Mouse (Mus musculus): ENCODE measurements around the gene Selplg. TPM values are rescaled to one million over a fixed set of nuclear protein-coding genes. Genes with fewer than 3 reads are reported as not detected.
A peak's percentile ranks its signal among the peaks of the same experiment; 100 is the strongest.

The Selplg gene
- total and polyA plus RNA-seq, 2 experiments from 2014 or later: 1.6 to 1.7 TPM

GRCm38 (mm10) chr5:113845627-113846026 lies 13.2 kb upstream of the Selplg start:
- Histone ChIP-seq H3K4me2 (ENCODE audit: low read depth, low read length) (no peak overlapping the region), H3K27me3 (ENCODE audit: control insufficient read depth, insufficient read depth, low read length) (no peaks in the 10 kb centered on the region), H3K4me1 (ENCODE audit: control insufficient read depth, insufficient read depth) (no peaks in the 10 kb centered on the region), H3K27ac (ENCODE audit: low read depth) (no peak overlapping the region), H3K9me3 (replicated peaks; ENCODE audit: control insufficient read depth, low read length) (no peaks in the 10 kb centered on the region), H3K36me3 (replicated peaks; ENCODE audit: control insufficient read depth, insufficient read depth, low read length) (peaks cover 88% of the 10 kb centered on the region), H3K4me3 (ENCODE audit: low read depth, low read length) (no peak overlapping the region), H3K9ac (replicated peaks; ENCODE audit: low read depth, low read length) (no peak overlapping the region)
- ATAC-seq (ENCODE audit: insufficient read depth, low read depth) (no peak), DNase-seq (ENCODE audit: low spot score) (no peak)
- no peak for TF ChIP-seq EP300 (IDR thresholded peaks at IDR 0.05; ENCODE audit: low read depth)
- TF ChIP-seq CTCF (IDR thresholded peaks at IDR 0.05; ENCODE audit: low read depth): no peak
- WGBS: 80% methylated on average over 8 of the region's 8 CpGs

- no peaks in the 10 kb centered on the region for H3K27me3 ChIP-seq (ENCODE audit: control insufficient read depth, insufficient read depth, low read length)
- peaks cover 79% of the 10 kb centered on the region for H3K36me3 ChIP-seq (replicated peaks; ENCODE audit: control insufficient read depth, insufficient read depth, low read length)
- DNase-seq (ENCODE audit: low spot score) (no peak), ATAC-seq (ENCODE audit: insufficient read depth, low read depth) (peak; percentile 37; the same call in 1 of the 2 replicates)
- H3K4me1 ChIP-seq (ENCODE audit: control insufficient read depth, insufficient read depth): no peaks in the 10 kb centered on the region
- 45% methylated on average over 7 of the region's 7 CpGs for WGBS
- H3K9me3 ChIP-seq (replicated peaks; ENCODE audit: control insufficient read depth, low read length): no peaks in the 10 kb centered on the region
- TF ChIP-seq CTCF (IDR thresholded peaks at IDR 0.05; ENCODE audit: low read depth): peak; percentile 60
- no peak for TF ChIP-seq EP300 (IDR thresholded peaks at IDR 0.05; ENCODE audit: low read depth)
- no peak overlapping the region; the same call in 1 of the 2 replicates for H3K9ac ChIP-seq (replicated peaks; ENCODE audit: low read depth, low read length)
- H3K27ac ChIP-seq (ENCODE audit: low read depth): no peak overlapping the region
- H3K4me2 ChIP-seq (ENCODE audit: low read depth, low read length): no peak overlapping the region
- no peak overlapping the region for H3K4me3 ChIP-seq (ENCODE audit: low read depth, low read length)
These were observed 12.3 kb upstream of the Selplg start for GRCm38 (mm10) chr5:113844721-113845120.

GRCm38 (mm10) chr5:113844106-113844505 lies 11.7 kb upstream of the Selplg start:
- Histone ChIP-seq H3K27me3 (ENCODE audit: control insufficient read depth, insufficient read depth, low read length) (no peaks in the 10 kb centered on the region), H3K9ac (replicated peaks; ENCODE audit: low read depth, low read length) (no peak overlapping the region), H3K4me3 (ENCODE audit: low read depth, low read length) (no peak overlapping the region), H3K4me1 (ENCODE audit: control insufficient read depth, insufficient read depth) (no peaks in the 10 kb centered on the region), H3K36me3 (replicated peaks; ENCODE audit: control insufficient read depth, insufficient read depth, low read length) (peaks cover 73% of the 10 kb centered on the region), H3K27ac (ENCODE audit: low read depth) (no peak overlapping the region), H3K4me2 (ENCODE audit: low read depth, low read length) (no peak overlapping the region), H3K9me3 (replicated peaks; ENCODE audit: control insufficient read depth, low read length) (no peaks in the 10 kb centered on the region)
- TF ChIP-seq EP300 (IDR thresholded peaks at IDR 0.05; ENCODE audit: low read depth): no peak
- TF ChIP-seq CTCF (IDR thresholded peaks at IDR 0.05; ENCODE audit: low read depth): no peak
- no peak for ATAC-seq (ENCODE audit: insufficient read depth, low read depth)
- 71% methylated on average over 15 of the region's 15 CpGs for WGBS
- DNase-seq (ENCODE audit: low spot score): no peak

- H3K9ac ChIP-seq (replicated peaks; ENCODE audit: low read depth, low read length): no peak overlapping the region
- DNase-seq (ENCODE audit: low spot score) (no peak), ATAC-seq (ENCODE audit: insufficient read depth, low read depth) (no peak)
- no peak overlapping the region for H3K27ac ChIP-seq (ENCODE audit: low read depth)
- H3K4me3 ChIP-seq (ENCODE audit: low read depth, low read length): no peak overlapping the region
- no peak overlapping the region for H3K4me2 ChIP-seq (ENCODE audit: low read depth, low read length)
- H3K36me3 ChIP-seq (replicated peaks; ENCODE audit: control insufficient read depth, insufficient read depth, low read length): peaks cover 63% of the 10 kb centered on the region
- TF ChIP-seq CTCF (IDR thresholded peaks at IDR 0.05; ENCODE audit: low read depth): no peak
- TF ChIP-seq EP300 (IDR thresholded peaks at IDR 0.05; ENCODE audit: low read depth): no peak
- 87% methylated on average over 9 of the region's 9 CpGs for WGBS
- H3K9me3 ChIP-seq (replicated peaks; ENCODE audit: control insufficient read depth, low read length): no peaks in the 10 kb centered on the region
- H3K4me1 ChIP-seq (ENCODE audit: control insufficient read depth, insufficient read depth): no peaks in the 10 kb centered on the region
- no peaks in the 10 kb centered on the region for H3K27me3 ChIP-seq (ENCODE audit: control insufficient read depth, insufficient read depth, low read length)
These were observed 10.5 kb upstream of the Selplg start for GRCm38 (mm10) chr5:113842906-113843305.

- ATAC-seq (ENCODE audit: insufficient read depth, low read depth): no peak
- Histone ChIP-seq H3K4me1 (ENCODE audit: control insufficient read depth, insufficient read depth) (no peaks in the 10 kb centered on the region), H3K27ac (ENCODE audit: low read depth) (no peak overlapping the region), H3K4me2 (ENCODE audit: low read depth, low read length) (no peak overlapping the region), H3K4me3 (ENCODE audit: low read depth, low read length) (no peak overlapping the region), H3K9me3 (replicated peaks; ENCODE audit: control insufficient read depth, low read length) (no peaks in the 10 kb centered on the region), H3K27me3 (ENCODE audit: control insufficient read depth, insufficient read depth, low read length) (no peaks in the 10 kb centered on the region), H3K9ac (replicated peaks; ENCODE audit: low read depth, low read length) (no peak overlapping the region), H3K36me3 (replicated peaks; ENCODE audit: control insufficient read depth, insufficient read depth, low read length) (peaks cover 56% of the 10 kb centered on the region)
- whole genome bisulfite sequencing: 78% methylated on average over 9 of the region's 9 CpGs
- TF ChIP-seq CTCF (IDR thresholded peaks at IDR 0.05; ENCODE audit: low read depth): no peak
- TF ChIP-seq EP300 (IDR thresholded peaks at IDR 0.05; ENCODE audit: low read depth): no peak
- no peak for DNase-seq (ENCODE audit: low spot score)
These were observed 9.8 kb upstream of the Selplg start for GRCm38 (mm10) chr5:113842244-113842643.
